Mouse (Mus musculus) lung, embryonic 15.5 days (tissue): ENCODE results near the gene Ccdc191. TPM values are rescaled to one million over a fixed set of nuclear protein-coding genes. Genes with fewer than 3 reads are reported as not detected.

Source experiments
- ATAC-seq: fragments of 200-750 bp; cut with Nextera tagmentation; 2 replicates; pipeline ENCODE4 v1.8.0; 2017; ENCODE audit warnings: moderate number of reproducible peaks, borderline replicate concordance; ENCODE audit not compliant: low FRiP score, low TSS enrichment; ENCODE audit errors: extremely low read depth
- H3K27ac ChIP-seq: fragments of 300-500 bp; sonication (generic); 2 replicates; pipeline ENCODE4 v1.5.1; 2015; ENCODE audit warnings: moderate library complexity, mild to moderate bottlenecking, inconsistent platforms
- H3K27me3 ChIP-seq: fragments of 300-500 bp; sonication (generic); 2 replicates; pipeline ENCODE4 v1.6.1; 2015; ENCODE audit warnings: inconsistent platforms
- H3K36me3 ChIP-seq: fragments of 300-500 bp; sonication (generic); 2 replicates; pipeline ENCODE4 v1.6.1; 2015; ENCODE audit warnings: inconsistent platforms
- H3K4me1 ChIP-seq: fragments of 300-500 bp; sonication (generic); 2 replicates; pipeline ENCODE4 v1.6.1; 2015; ENCODE audit warnings: inconsistent platforms
- H3K4me2 ChIP-seq: fragments of 300-500 bp; sonication (generic); 2 replicates; pipeline ENCODE4 v1.6.1; 2015; ENCODE audit warnings: inconsistent platforms, mild to moderate bottlenecking, moderate library complexity
- H3K4me3 ChIP-seq: fragments of 300-500 bp; sonication (generic); 2 replicates; pipeline ENCODE4 v1.5.1; 2015; ENCODE audit warnings: mild to moderate bottlenecking, inconsistent platforms
- H3K9ac ChIP-seq: fragments of 300-500 bp; sonication (generic); 2 replicates; pipeline ENCODE4 v1.6.1; 2015; ENCODE audit warnings: inconsistent platforms
- H3K9me3 ChIP-seq: fragments of 300-500 bp; sonication (generic); 2 replicates; pipeline ENCODE4 v1.6.1; 2016; ENCODE audit warnings: inconsistent platforms
- WGBS: fragments of 180-500 bp; shearing (Covaris S2); methylation state at CpG from one replicate; pipeline ENCODE4 v1.1.7; 2015; 5-methylcytosine and 5-hydroxymethylcytosine counted together
- microRNA-seq: library from miRNA; unstranded; fragments of <30 nt; microRNA quantifications from one replicate; pipeline ENCODE4, GENCODE M21; 2016
- polyA plus RNA-seq: library from polyadenylated mRNA; unstranded; fragments of >200 nt; fragmentation: Nextera tagmentation; extraction: Ambion mirVana; gene quantifications from 2 replicates; pipeline ENCODE4 v1.2.1, GENCODE M21; 2015

Gene Ccdc191
- polyA plus RNA-seq, 1 experiment from 2014 or later, result 15.5 TPM

- no peak for ATAC-seq
- 83% methylated on average over 5 of the region's 5 CpGs for WGBS
- no peaks in the 10 kb centered on the region for H3K27me3 ChIP-seq
Observed at GRCm38 (mm10) chr16:43999541-43999940, 109.9 kb downstream of the Ccdc191 start.

GRCm38 (mm10) chr16:44002086-44002485, 112.5 kb downstream of the Ccdc191 start:
- Histone ChIP-seq H3K4me1 (no peaks in the 10 kb centered on the region), H3K4me3 (no peak overlapping the region), H3K27ac (no peak overlapping the region), H3K27me3 (no peaks in the 10 kb centered on the region), H3K9me3 (no peaks in the 10 kb centered on the region), H3K4me2 (no peak overlapping the region), H3K9ac (no peak overlapping the region), H3K36me3 (no peaks in the 10 kb centered on the region)
- no peak for ATAC-seq
- WGBS, result 60% methylated on average over 5 of the region's 5 CpGs

More at GRCm38 (mm10) chr16:43999541-43999940, 109.9 kb downstream of the Ccdc191 start:
- no peaks in the 10 kb centered on the region for H3K4me1 ChIP-seq
- H3K36me3 ChIP-seq, result no peaks in the 10 kb centered on the region
- no peak overlapping the region for H3K4me2 ChIP-seq
- no peaks in the 10 kb centered on the region for H3K9me3 ChIP-seq
- H3K27ac ChIP-seq, result no peak overlapping the region
- H3K4me3 ChIP-seq, result no peak overlapping the region
- H3K9ac ChIP-seq, result no peak overlapping the region

GRCm38 (mm10) chr16:44011010-44011409, 121.4 kb downstream of the Ccdc191 start:
- Histone ChIP-seq H3K27me3 (no peaks in the 10 kb centered on the region), H3K4me1 (no peaks in the 10 kb centered on the region), H3K27ac (no peak overlapping the region), H3K36me3 (no peaks in the 10 kb centered on the region), H3K9ac (no peak overlapping the region), H3K4me3 (no peak overlapping the region), H3K9me3 (no peaks in the 10 kb centered on the region), H3K4me2 (no peak overlapping the region)
- WGBS, result 55% methylated on average over 5 of the region's 5 CpGs
- ATAC-seq, result no peak

Small RNAs within 50 kb of the gene (microRNA-seq; reads per million reads assigned to microRNA genes)
- not detected for gene Mir3470b

Other genes starting within 250 kb of the Ccdc191 start
- gene Tigit, start 225.7 kb upstream of the Ccdc191 start, polyA plus RNA-seq, result 0.21 TPM in 1 of 2 replicates, not detected in the other
- gene Drd3, start 135.8 kb upstream of the Ccdc191 start, polyA plus RNA-seq, result not detected in 2 replicates
- gene Qtrt2, start 37.0 kb downstream of the Ccdc191 start, polyA plus RNA-seq, result 26.2 and 33.4 TPM in 2 replicates
- gene Zdhhc23, start 90.0 kb downstream of the Ccdc191 start, polyA plus RNA-seq, result 1.4 TPM in 2 replicates
- gene Gramd1c, start 173.5 kb downstream of the Ccdc191 start, polyA plus RNA-seq, result 6.7 and 7.0 TPM in 2 replicates
- gene Atp6v1a, start 249.9 kb downstream of the Ccdc191 start, polyA plus RNA-seq, result 49.6 and 51.3 TPM in 2 replicates